Mouse (Mus musculus) gastrocnemius, adult 2 months (tissue): ENCODE measurements at regions not wholly inside any gene's neighbourhood (a gene's known extent, or its start where the extent isn't known, plus 50 kb on each side); places are given as distances from the start of the nearest gene placed in this dataset.

Experiments used
- DNase-seq: peaks from one replicate; pipeline ENCODE4 v3.0.0; 2022
- H3K27ac ChIP-seq: fragments of 200-600 bp; 2 replicates; pipeline ENCODE4 v1.8.1; 2022; ENCODE audit warnings: mild to moderate bottlenecking
- H3K4me3 ChIP-seq: fragments of 200-600 bp; 2 replicates; pipeline ENCODE4 v1.8.1; 2022; ENCODE audit warnings: mild to moderate bottlenecking, moderate library complexity
- CTCF ChIP-seq: fragments of 200-600 bp; IDR thresholded peaks from 2 replicates; pipeline ENCODE4 v1.8.1; 2022; ENCODE audit warnings: antibody characterized with exemption, mild to moderate bottlenecking, moderate library complexity
- intact Hi-C: fragments of 180-260 bp; cut with DNase I; formaldehyde crosslinking; loops from one replicate; pipeline ENCODE4 v1.15.1; 2025

DNA sequence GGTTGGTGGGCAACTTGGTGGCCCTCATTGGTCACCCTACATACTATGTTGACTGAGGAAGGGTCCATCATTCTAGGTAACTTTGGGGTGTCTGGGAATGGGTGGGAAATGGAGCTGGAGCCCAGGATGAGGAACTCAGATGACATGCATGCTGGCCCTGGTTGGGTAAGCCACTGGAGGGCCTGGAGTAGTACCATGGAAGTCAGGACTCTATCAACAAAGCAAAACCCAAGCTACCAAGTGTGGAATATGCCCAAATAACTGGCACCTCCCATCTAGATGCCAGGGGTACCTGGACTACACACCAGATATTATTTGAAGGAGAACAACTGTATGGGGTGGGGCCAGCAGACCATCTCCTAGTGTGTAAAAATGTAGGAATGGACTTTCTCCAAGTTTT is 55.7 kb upstream of the Plcl2 start:
- DNase-seq: no peak
- TF ChIP-seq CTCF: no peak
- intact Hi-C loops: loop anchor here (5.0 kb wide), 1 partner anchor 44 kb away; no protein-coding TSS in a partner anchor
- Histone ChIP-seq H3K4me3 (no peak overlapping the region), H3K27ac (no peak overlapping the region)

- no peak overlapping the region for H3K27ac ChIP-seq
- no peak for DNase-seq
- no peak overlapping the region for H3K4me3 ChIP-seq
- TF ChIP-seq CTCF: no peak
- intact Hi-C loops: loop anchor here (5.0 kb wide), 1 partner anchor 43 kb away; no protein-coding TSS in a partner anchor
Measured at GRCm38 (mm10) chr17:50453956-50454355, 55.2 kb upstream of the Plcl2 start.

DNA sequence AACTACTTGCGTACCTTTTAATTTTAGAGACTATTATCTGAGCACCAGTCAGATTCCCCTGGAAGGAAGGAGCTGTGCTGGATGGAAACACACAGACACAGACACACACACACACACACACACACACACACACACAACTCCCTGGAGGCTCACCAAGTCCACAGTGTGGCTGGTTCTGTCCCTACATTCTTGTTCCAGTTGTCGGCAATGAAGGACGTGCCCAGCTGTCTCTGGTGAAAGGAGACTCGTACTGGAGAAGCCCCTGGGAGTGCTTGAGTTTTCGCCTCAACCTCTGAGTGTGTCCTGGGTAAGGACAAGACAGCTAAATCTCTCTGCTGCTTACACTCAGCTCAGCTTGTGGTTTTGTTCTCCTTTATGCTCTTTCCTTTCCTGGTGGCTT is 54.3 kb upstream of the Plcl2 start:
- intact Hi-C loops: loop anchor here (5.0 kb wide), 1 partner anchor 42 kb away; no protein-coding TSS in a partner anchor
- TF ChIP-seq CTCF: no peak
- DNase-seq: no peak

GRCm38 (mm10) chr17:50455719-50456118 is 53.5 kb upstream of the Plcl2 start:
- no peak for TF ChIP-seq CTCF
- no peak overlapping the region for H3K4me3 ChIP-seq
- no peak overlapping the region for H3K27ac ChIP-seq
- intact Hi-C loops: no loop called here
- DNase-seq: peak; percentile 19

More for the DNA sequence above, 54.3 kb upstream of the Plcl2 start:
- Histone ChIP-seq H3K4me3 (no peak overlapping the region), H3K27ac (no peak overlapping the region)

- TF ChIP-seq CTCF: no peak
- no peak overlapping the region for H3K27ac ChIP-seq
- intact Hi-C loops: no loop called here
- DNase-seq: no peak
- H3K4me3 ChIP-seq: no peak overlapping the region
Measured at GRCm38 (mm10) chr17:50457053-50457697, 52.0 kb upstream of the Plcl2 start.

- Histone ChIP-seq H3K27ac (no peak overlapping the region), H3K4me3 (no peak overlapping the region)
- intact Hi-C loops: no loop called here
- no peak for DNase-seq
- TF ChIP-seq CTCF: no peak
Measured at GRCm38 (mm10) chr17:50458232-50458631, 51.0 kb upstream of the Plcl2 start.
